Mouse (Mus musculus) MEL (cell line): ENCODE measurements around the gene Camta1. TPM values are rescaled to one million over a fixed set of nuclear protein-coding genes. Genes with fewer than 3 reads are reported as not detected.

ENCODE experiments used
- DNase-seq: peaks from one replicate; pipeline ENCODE4 v3.0.0; 2011; ENCODE audit warnings: low read depth, low spot score
- H3K27ac ChIP-seq: 2 replicates; pipeline ENCODE4 v1.5.1; 2012; ENCODE audit warnings: low read depth, mild to moderate bottlenecking, control low read depth, low read length, moderate library complexity; ENCODE audit not compliant: control insufficient read depth
- H3K27me3 ChIP-seq, 2 experiments: fragments of 150-350 bp in 1 of 2; sonication (generic) in 1 of 2; 2 replicates each; pipeline ENCODE4 v1.6.1; 2012; ENCODE audit warnings: low read length in 2 of 2, mild to moderate bottlenecking in 2 of 2, improper control_type of control experiment in 1 of 2, moderate library complexity in 1 of 2; ENCODE audit not compliant: insufficient read depth in 2 of 2, control insufficient read depth in 1 of 2
- H3K36me3 ChIP-seq, 2 experiments: 2 replicates each; pipeline ENCODE4 v1.6.1; 2012 to 2014; ENCODE audit warnings: low read length in 2 of 2, improper control_type of control experiment in 1 of 2, inconsistent platforms in 1 of 2, mild to moderate bottlenecking in 1 of 2; ENCODE audit not compliant: insufficient read depth in 2 of 2, control insufficient read depth in 1 of 2
- H3K4me1 ChIP-seq, 2 experiments: fragments of 150-350 bp in 1 of 2; sonication (generic) in 1 of 2; 2 replicates each; pipeline ENCODE4 v1.6.1; 2012; ENCODE audit warnings: low read length in 2 of 2, improper control_type of control experiment in 1 of 2, mild to moderate bottlenecking in 1 of 2; ENCODE audit not compliant: insufficient read depth in 2 of 2, control insufficient read depth in 1 of 2
- H3K4me3 ChIP-seq, 2 experiments: fragments of 150-350 bp in 1 of 2; sonication (generic) in 1 of 2; 2 replicates each; pipeline ENCODE4 v1.5.1; 2012; ENCODE audit warnings: low read depth in 2 of 2, low read length in 2 of 2, mild to moderate bottlenecking in 2 of 2, moderate library complexity in 2 of 2, control low read depth in 1 of 2, improper control_type of control experiment in 1 of 2; ENCODE audit not compliant: control insufficient read depth in 1 of 2, insufficient read depth in 1 of 2
- H3K79me2 ChIP-seq: 2 replicates; pipeline ENCODE4 v1.6.1; 2012; ENCODE audit warnings: mild to moderate bottlenecking, low read length, moderate library complexity; ENCODE audit not compliant: control insufficient read depth, poor library complexity, insufficient read depth
- H3K9ac ChIP-seq: 2 replicates; pipeline ENCODE4 v1.6.1; 2012; ENCODE audit warnings: low read depth, mild to moderate bottlenecking, control low read depth, low read length, moderate library complexity; ENCODE audit not compliant: control insufficient read depth, poor library complexity, severe bottlenecking
- H3K9me3 ChIP-seq: fragments of 150-350 bp; sonication (generic); replicated peaks from 2 replicates; pipeline ENCODE4 v1.6.1; 2012; ENCODE audit warnings: mild to moderate bottlenecking, low read length, improper control_type of control experiment, moderate library complexity; ENCODE audit not compliant: insufficient read depth
- CHD1 ChIP-seq: IDR thresholded peaks from 2 replicates; pipeline ENCODE4 v1.6.1; 2012; ENCODE audit warnings: low read depth, mild to moderate bottlenecking, inconsistent platforms, low read length, improper control_type of control experiment
- CHD2 ChIP-seq: IDR thresholded peaks from 2 replicates; pipeline ENCODE4 v1.6.1; 2011; ENCODE audit warnings: low read length, improper control_type of control experiment
- E2F4 ChIP-seq: IDR thresholded peaks from 2 replicates; pipeline ENCODE4 v1.6.1; 2011; ENCODE audit warnings: low read depth, low read length, improper control_type of control experiment, borderline replicate concordance
- ELF1 ChIP-seq: IDR thresholded peaks from 2 replicates; pipeline ENCODE4 v1.6.1; 2014; ENCODE audit warnings: low read depth, mild to moderate bottlenecking, inconsistent platforms, low read length, improper control_type of control experiment, moderate library complexity
- ETS1 ChIP-seq: IDR thresholded peaks from 2 replicates; pipeline ENCODE4 v1.6.1; 2012; ENCODE audit warnings: low read depth, mild to moderate bottlenecking, inconsistent platforms, low read length, improper control_type of control experiment, moderate library complexity
- JUND ChIP-seq: IDR thresholded peaks from 2 replicates; pipeline ENCODE4 v1.6.1; 2011; ENCODE audit warnings: low read depth, mild to moderate bottlenecking, improper control_type of control experiment, low read length
- KAT2A ChIP-seq: conservative IDR thresholded peaks from 2 replicates; pipeline ENCODE4 v1.6.1; 2012; ENCODE audit warnings: low read depth, low read length, improper control_type of control experiment, inconsistent platforms
- MAFK ChIP-seq: IDR thresholded peaks from 2 replicates; pipeline ENCODE4 v1.6.1; 2011; ENCODE audit warnings: low read depth, mild to moderate bottlenecking, low read length, improper control_type of control experiment, borderline replicate concordance
- MAX ChIP-seq: IDR thresholded peaks from 2 replicates; pipeline ENCODE4 v1.6.1; 2011; ENCODE audit warnings: low read length, improper control_type of control experiment
- MAZ ChIP-seq: IDR thresholded peaks from 2 replicates; pipeline ENCODE4 v1.6.1; 2012; ENCODE audit warnings: low read depth, mild to moderate bottlenecking, inconsistent platforms, low read length, improper control_type of control experiment
- MEF2A ChIP-seq: IDR thresholded peaks from 2 replicates; pipeline ENCODE4 v1.6.1; 2014; ENCODE audit warnings: low read depth, mild to moderate bottlenecking, inconsistent platforms, low read length, improper control_type of control experiment; ENCODE audit not compliant: poor library complexity, insufficient replicate concordance, severe bottlenecking; ENCODE audit errors: extremely low read depth
- MYB ChIP-seq: IDR thresholded peaks from 2 replicates; pipeline ENCODE4 v1.6.1; 2011; ENCODE audit warnings: mild to moderate bottlenecking, low read depth, low read length, improper control_type of control experiment
- MYC ChIP-seq: IDR thresholded peaks from 2 replicates; pipeline ENCODE4 v1.6.1; 2011; ENCODE audit warnings: low read depth, mild to moderate bottlenecking, low read length, improper control_type of control experiment, moderate library complexity
- NRF1 ChIP-seq: IDR thresholded peaks from 2 replicates; pipeline ENCODE4 v1.6.1; 2014; ENCODE audit warnings: low read depth, mild to moderate bottlenecking, inconsistent platforms, low read length, improper control_type of control experiment, moderate library complexity; ENCODE audit not compliant: poor library complexity, insufficient read depth, severe bottlenecking
- POLR2AphosphoS2 ChIP-seq: IDR thresholded peaks from 2 replicates; pipeline ENCODE4 v1.6.1; 2011; ENCODE audit warnings: low read length, improper control_type of control experiment
- POLR2AphosphoS5 ChIP-seq: IDR thresholded peaks from 2 replicates; pipeline ENCODE4 v1.6.1; 2012; ENCODE audit warnings: low read depth, borderline replicate concordance, mild to moderate bottlenecking, inconsistent platforms, low read length, moderate library complexity, mixed read lengths
- RAD21 ChIP-seq: IDR thresholded peaks from 2 replicates; pipeline ENCODE4 v1.6.1; 2011; ENCODE audit warnings: mild to moderate bottlenecking, low read depth, low read length, improper control_type of control experiment
- RCOR1 ChIP-seq: IDR thresholded peaks from 2 replicates; pipeline ENCODE4 v1.6.1; 2012; ENCODE audit warnings: low read depth, mild to moderate bottlenecking, inconsistent platforms, low read length, improper control_type of control experiment
- SMC3 ChIP-seq: IDR thresholded peaks from 2 replicates; pipeline ENCODE4 v1.6.1; 2011; ENCODE audit warnings: low read depth, low read length, improper control_type of control experiment
- TAL1 ChIP-seq: IDR thresholded peaks from 2 replicates; pipeline ENCODE4 v1.6.1; 2012; ENCODE audit warnings: mild to moderate bottlenecking, inconsistent platforms, low read length, moderate library complexity, mixed read lengths
- TCF12 ChIP-seq: IDR thresholded peaks from 2 replicates; pipeline ENCODE4 v1.6.1; 2014; ENCODE audit warnings: low read depth, mild to moderate bottlenecking, inconsistent platforms, low read length, improper control_type of control experiment, moderate library complexity
- UBTF ChIP-seq: IDR thresholded peaks from 2 replicates; pipeline ENCODE4 v1.6.1; 2012; ENCODE audit warnings: low read depth, mild to moderate bottlenecking, inconsistent platforms, low read length, improper control_type of control experiment, moderate library complexity, borderline replicate concordance; ENCODE audit not compliant: insufficient read depth
- USF2 ChIP-seq, 2 experiments: IDR thresholded peaks; 2 replicates each; pipeline ENCODE4 v1.6.1; 2011 to 2012; ENCODE audit warnings: improper control_type of control experiment in 2 of 2, low read length in 2 of 2, borderline replicate concordance in 1 of 2, inconsistent platforms in 1 of 2, low read depth in 1 of 2, mild to moderate bottlenecking in 1 of 2; ENCODE audit not compliant: insufficient read depth in 1 of 2
- ZNF384 ChIP-seq: IDR thresholded peaks from 2 replicates; pipeline ENCODE4 v1.6.1; 2012; ENCODE audit warnings: low read depth, mild to moderate bottlenecking, inconsistent platforms, low read length, improper control_type of control experiment
- polyA plus RNA-seq, 2 experiments: library from polyadenylated mRNA; stranded (reverse) in 1 of 2; unstranded in 1 of 2; fragments of >175 nt in 1 of 2; fragments of >200 nt in 1 of 2; gene quantifications; 2 replicates each; pipeline versions ENCODE4 v1.2.1 to v1.2.4; 2012; ENCODE audit warnings: low replicate concordance in 2 of 2, low read depth in 1 of 2; ENCODE audit not compliant: insufficient read length in 2 of 2, insufficient read depth in 1 of 2, missing spikeins in 1 of 2
- total RNA-seq: library from RNA; depleted of rRNA; stranded (reverse); fragments of 300-350 nt; gene quantifications from 2 replicates; pipeline ENCODE4 v1.2.3, GENCODE M21; 2012

The Camta1 gene
- total and polyA plus RNA-seq, 3 experiments = 28.2 to 87.5 TPM; not detected in 1

GRCm38 (mm10) chr4:151468381-151468780 lies 393.3 kb downstream of the Camta1 start:
- H3K36me3 ChIP-seq = no peaks in the 10 kb centered on the region
- no peaks in the 10 kb centered on the region for H3K79me2 ChIP-seq
- H3K4me1 ChIP-seq = no peaks in the 10 kb centered on the region
- TF ChIP-seq MYC (no peak), USF2 (IDR thresholded peaks at IDR 0.05; ENCODE audit: borderline replicate concordance in 1 of 2, insufficient read depth in 1 of 2, low read depth in 1 of 2, low read length in 2 of 2) (no peak), CHD2 (no peak), MAFK (no peak), TCF12 (no peak), TAL1 (no peak), RCOR1 (no peak), ZNF384 (no peak), MEF2A (no peak), POLR2AphosphoS5 (no peak), POLR2AphosphoS2 (no peak), ELF1 (no peak), RAD21 (no peak), MAX (no peak), CHD1 (no peak), MAZ (no peak), E2F4 (no peak)
- no peaks in the 10 kb centered on the region; a peak in 1 of 4 replicates for H3K27me3 ChIP-seq
- H3K4me3 ChIP-seq = no peak overlapping the region
- H3K9me3 ChIP-seq = no peaks in the 10 kb centered on the region
- no peak overlapping the region for H3K9ac ChIP-seq
- no peak for DNase-seq
- H3K27ac ChIP-seq = no peak overlapping the region

GRCm38 (mm10) chr4:151458686-151459085 lies 403.0 kb downstream of the Camta1 start:
- no peak overlapping the region for H3K9ac ChIP-seq
- no peak for TF ChIP-seq SMC3
- TF ChIP-seq RAD21 = no peak
- no peak for TF ChIP-seq UBTF
- no peak for TF ChIP-seq TCF12
- TF ChIP-seq KAT2A = no peak
- no peak for TF ChIP-seq MYB
- TF ChIP-seq JUND = no peak
- TF ChIP-seq MAX = no peak
- no peak for TF ChIP-seq NRF1
- no peak for TF ChIP-seq CHD2
- no peak for TF ChIP-seq ELF1
- TF ChIP-seq ETS1 = no peak
- TF ChIP-seq, all 39 proteins: peak for 0
- Histone ChIP-seq H3K4me1 (no peaks in the 10 kb centered on the region), H3K36me3 (no peaks in the 10 kb centered on the region), H3K79me2 (no peaks in the 10 kb centered on the region), H3K4me3 (no peak overlapping the region), H3K27me3 (no peaks in the 10 kb centered on the region), H3K27ac (no peak overlapping the region), H3K9me3 (peaks cover 2% of the 10 kb centered on the region)
- no peak for DNase-seq
